Mouse (Mus musculus) lung, embryonic 15.5 days (tissue): Measurements from ENCODE around the gene Trim68. TPM values are rescaled to one million over a fixed set of nuclear protein-coding genes. Genes with fewer than 3 reads are reported as not detected.
"Not testable (repeated sequence)": the region's sequence is repeated elsewhere in the genome, so short reads cannot be mapped to it uniquely, and the experiment has no call there.

Experiments used
- ATAC-seq: fragments of 200-750 bp; cut with Nextera tagmentation; 2 replicates; pipeline ENCODE4 v1.8.0; 2017; ENCODE audit warnings: moderate number of reproducible peaks, borderline replicate concordance; ENCODE audit not compliant: low FRiP score, low TSS enrichment; ENCODE audit errors: extremely low read depth
- H3K27ac ChIP-seq: fragments of 300-500 bp; sonication (generic); 2 replicates; pipeline ENCODE4 v1.5.1; 2015; ENCODE audit warnings: moderate library complexity, mild to moderate bottlenecking, inconsistent platforms
- H3K27me3 ChIP-seq: fragments of 300-500 bp; sonication (generic); 2 replicates; pipeline ENCODE4 v1.6.1; 2015; ENCODE audit warnings: inconsistent platforms
- H3K36me3 ChIP-seq: fragments of 300-500 bp; sonication (generic); 2 replicates; pipeline ENCODE4 v1.6.1; 2015; ENCODE audit warnings: inconsistent platforms
- H3K4me1 ChIP-seq: fragments of 300-500 bp; sonication (generic); 2 replicates; pipeline ENCODE4 v1.6.1; 2015; ENCODE audit warnings: inconsistent platforms
- H3K4me2 ChIP-seq: fragments of 300-500 bp; sonication (generic); 2 replicates; pipeline ENCODE4 v1.6.1; 2015; ENCODE audit warnings: inconsistent platforms, mild to moderate bottlenecking, moderate library complexity
- H3K4me3 ChIP-seq: fragments of 300-500 bp; sonication (generic); 2 replicates; pipeline ENCODE4 v1.5.1; 2015; ENCODE audit warnings: mild to moderate bottlenecking, inconsistent platforms
- H3K9ac ChIP-seq: fragments of 300-500 bp; sonication (generic); 2 replicates; pipeline ENCODE4 v1.6.1; 2015; ENCODE audit warnings: inconsistent platforms
- H3K9me3 ChIP-seq: fragments of 300-500 bp; sonication (generic); 2 replicates; pipeline ENCODE4 v1.6.1; 2016; ENCODE audit warnings: inconsistent platforms
- WGBS: fragments of 180-500 bp; shearing (Covaris S2); methylation state at CpG from one replicate; pipeline ENCODE4 v1.1.7; 2015; 5-methylcytosine and 5-hydroxymethylcytosine counted together
- polyA plus RNA-seq: library from polyadenylated mRNA; unstranded; fragments of >200 nt; fragmentation: Nextera tagmentation; extraction: Ambion mirVana; gene quantifications from 2 replicates; pipeline ENCODE4 v1.2.1, GENCODE M21; 2015

Trim68 gene
- polyA plus RNA-seq, 1 experiment from 2014 or later = 14.0 TPM

DNA sequence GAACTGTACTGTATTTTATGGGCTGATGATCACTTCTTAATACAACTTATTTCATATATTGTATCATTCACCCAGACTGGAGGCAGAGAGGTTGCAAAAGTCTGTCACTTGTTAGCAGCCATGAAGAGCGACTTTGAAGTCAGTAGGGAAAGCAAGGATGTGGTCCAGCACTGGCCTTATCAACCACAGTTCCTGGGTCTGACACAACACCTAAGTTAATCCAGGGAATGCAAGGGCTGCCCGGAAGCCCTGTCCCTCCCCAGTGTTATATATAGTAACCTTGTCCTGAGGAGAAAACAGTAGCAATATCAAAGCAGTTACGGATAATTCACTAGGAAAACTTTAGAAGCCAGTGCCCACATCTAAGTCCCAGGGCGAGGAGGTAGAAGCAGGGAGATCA, 42.2 kb downstream of the Trim68 start:
- 72% methylated on average over 3 of the region's 4 CpGs for WGBS

DNA sequence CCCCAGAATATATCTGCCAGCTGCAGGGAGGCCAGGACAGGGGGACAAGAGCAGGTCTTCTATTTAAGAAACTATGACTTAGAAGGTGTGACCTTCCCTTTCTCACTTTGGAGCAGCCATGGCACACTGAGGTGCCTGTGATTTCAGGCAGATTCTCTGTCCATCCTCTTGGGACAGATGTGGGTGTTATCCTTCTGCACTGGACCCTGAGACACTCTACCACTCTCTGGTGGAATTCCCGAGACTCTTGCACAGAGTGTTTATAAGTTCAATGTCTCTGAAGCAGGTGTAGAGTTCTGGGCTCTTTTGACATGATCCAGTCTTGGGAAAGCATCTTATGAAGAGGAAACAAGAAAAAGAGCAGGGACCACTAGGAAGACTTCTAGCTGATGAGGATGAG, 49.0 kb downstream of the Trim68 start, which contains the start of gene Olfr554:
TSS of gene Olfr554 (plus strand) at position 301 of the 400 bp plus-strand sequence.
- no peaks in the 10 kb centered on the region for H3K4me1 ChIP-seq
- no peaks in the 10 kb centered on the region for H3K27me3 ChIP-seq
- H3K27ac ChIP-seq = no peak within 1 kb of the TSS
- no peak within 1 kb of the TSS for H3K4me2 ChIP-seq
- ATAC-seq = no peak
- no peak within 1 kb of the TSS for H3K9ac ChIP-seq
- H3K4me3 ChIP-seq = no peak within 1 kb of the TSS
- WGBS = 66% methylated on average over 1 of the region's 1 CpGs
- no peaks in the 10 kb centered on the region for H3K36me3 ChIP-seq
- no peaks in the 10 kb centered on the region for H3K9me3 ChIP-seq

More for the DNA sequence above, 42.2 kb downstream of the Trim68 start:
- H3K9ac ChIP-seq, H3K4me3 ChIP-seq, H3K4me2 ChIP-seq, H3K36me3 ChIP-seq, H3K9me3 ChIP-seq, H3K4me1 ChIP-seq, ATAC-seq, H3K27me3 ChIP-seq, H3K27ac ChIP-seq: not testable (repeated sequence)

DNA sequence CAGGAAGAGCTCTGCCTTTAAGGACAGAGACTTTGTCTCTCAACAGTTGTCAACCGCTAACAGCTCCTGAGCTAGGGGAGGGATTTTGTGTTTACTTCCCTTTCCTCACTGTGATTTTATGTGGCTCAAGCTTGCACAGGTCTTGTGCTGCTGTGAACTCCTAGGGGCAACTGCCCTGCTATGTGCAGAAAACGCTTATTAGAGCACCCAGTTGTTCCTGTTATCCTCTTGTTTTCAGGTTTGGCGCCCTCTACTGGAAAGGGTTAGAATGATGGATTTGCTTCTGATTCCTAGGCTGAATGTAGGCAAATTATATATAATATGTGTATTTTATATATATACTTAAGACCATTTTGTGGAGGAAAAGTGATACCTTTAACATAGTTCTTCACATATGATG, 50.5 kb downstream of the Trim68 start:
- Histone ChIP-seq H3K9ac (no peak overlapping the region), H3K4me1 (no peaks in the 10 kb centered on the region), H3K9me3 (no peaks in the 10 kb centered on the region), H3K36me3 (no peaks in the 10 kb centered on the region), H3K27me3 (no peaks in the 10 kb centered on the region), H3K4me3 (no peak overlapping the region), H3K27ac (no peak overlapping the region), H3K4me2 (no peak overlapping the region)
- 25% methylated on average over 3 of the region's 3 CpGs for WGBS
- ATAC-seq = no peak

Other genes with a start within 250 kb of the Trim68 start
- 179 and 180 TPM in 2 replicates for gene Rrm1, start 245.6 kb downstream of the Trim68 start, polyA plus RNA-seq
- gene Olfr543, start 205.6 kb downstream of the Trim68 start, polyA plus RNA-seq = 0.17 and 0.31 TPM in 2 replicates
- 0.08 and 0.09 TPM in 2 replicates for gene Olfr544, start 199.0 kb downstream of the Trim68 start, polyA plus RNA-seq
- gene Olfr545, start 187.8 kb downstream of the Trim68 start, polyA plus RNA-seq = not detected in 2 replicates
- not detected in 2 replicates for gene Olfr547, start 152.6 kb downstream of the Trim68 start, polyA plus RNA-seq
- gene Olfr548-ps1, start 146.4 kb downstream of the Trim68 start, polyA plus RNA-seq = not detected in 2 replicates
- not detected in 2 replicates for gene Olfr549, start 137.5 kb downstream of the Trim68 start, polyA plus RNA-seq
- gene Trim21, start 121.8 kb downstream of the Trim68 start, polyA plus RNA-seq = 0.26 and 1.1 TPM in 2 replicates
- not detected in 2 replicates for gene Olfr550, start 115.9 kb downstream of the Trim68 start, polyA plus RNA-seq
- gene Olfr551, start 95.4 kb downstream of the Trim68 start, polyA plus RNA-seq = not detected in 2 replicates
- not detected in 2 replicates for gene Olfr552, start 89.6 kb downstream of the Trim68 start, polyA plus RNA-seq
- gene Olfr553, start 69.1 kb downstream of the Trim68 start, polyA plus RNA-seq = not detected in 2 replicates
- gene Olfr554, start 48.9 kb downstream of the Trim68 start, polyA plus RNA-seq = not detected in 2 replicates
- not detected in 2 replicates for gene Olfr555, start 28.5 kb downstream of the Trim68 start, polyA plus RNA-seq
- gene Olfr556, start 22.4 kb downstream of the Trim68 start, polyA plus RNA-seq = not detected in 2 replicates
- not detected in 2 replicates for gene Olfr557, start 8.6 kb upstream of the Trim68 start, polyA plus RNA-seq
- 0.28 and 0.49 TPM in 2 replicates for gene Olfr558, start 14.9 kb upstream of the Trim68 start, polyA plus RNA-seq
- gene Olfr33, start 31.7 kb upstream of the Trim68 start, polyA plus RNA-seq = not detected in 2 replicates
- gene Olfr559, start 40.2 kb upstream of the Trim68 start, polyA plus RNA-seq = not detected in 2 replicates
- 0.09 TPM in 1 of 2 replicates, not detected in the other for gene Olfr560, start 72.0 kb upstream of the Trim68 start, polyA plus RNA-seq
- 0.21 and 0.36 TPM in 2 replicates for gene Olfr78, start 72.1 kb upstream of the Trim68 start, polyA plus RNA-seq
- gene Olfr561, start 83.9 kb upstream of the Trim68 start, polyA plus RNA-seq = not detected in 2 replicates
- gene Olfr564, start 116.2 kb upstream of the Trim68 start, polyA plus RNA-seq = not detected in 2 replicates
- gene Olfr566, start 171.4 kb upstream of the Trim68 start, polyA plus RNA-seq = not detected in 2 replicates
- gene Olfr568, start 189.8 kb upstream of the Trim68 start, polyA plus RNA-seq = not detected in 2 replicates
- gene Olfr569, start 203.6 kb upstream of the Trim68 start, polyA plus RNA-seq = not detected in 2 replicates
- gene Olfr570, start 207.2 kb upstream of the Trim68 start, polyA plus RNA-seq = not detected in 2 replicates
- gene Olfr571, start 230.2 kb upstream of the Trim68 start, polyA plus RNA-seq = not detected in 2 replicates
- gene Olfr572, start 237.1 kb upstream of the Trim68 start, polyA plus RNA-seq = not detected in 2 replicates